Mouse (Mus musculus) MEL (cell line): Measurements from ENCODE around the gene Mtmr10.

Experiments
- CTCF ChIP-seq, 3 experiments: IDR thresholded peaks in 2 of 3; conservative IDR thresholded peaks in 1 of 3; 2 replicates each; pipeline ENCODE4 v1.5.1; 2011 to 2012; ENCODE audit warnings: low read length in 3 of 3, low read depth in 2 of 3, mild to moderate bottlenecking in 2 of 3, improper control_type of control experiment in 1 of 3, inconsistent platforms in 1 of 3, mixed read lengths in 1 of 3, moderate library complexity in 1 of 3; ENCODE audit not compliant: control insufficient read depth in 1 of 3, insufficient read depth in 1 of 3, poor library complexity in 1 of 3, severe bottlenecking in 1 of 3
- MAFK ChIP-seq: IDR thresholded peaks from 2 replicates; pipeline ENCODE4 v1.6.1; 2011; ENCODE audit warnings: low read depth, mild to moderate bottlenecking, low read length, improper control_type of control experiment, borderline replicate concordance
- MAZ ChIP-seq: IDR thresholded peaks from 2 replicates; pipeline ENCODE4 v1.6.1; 2012; ENCODE audit warnings: low read depth, mild to moderate bottlenecking, inconsistent platforms, low read length, improper control_type of control experiment
- MYB ChIP-seq: IDR thresholded peaks from 2 replicates; pipeline ENCODE4 v1.6.1; 2011; ENCODE audit warnings: mild to moderate bottlenecking, low read depth, low read length, improper control_type of control experiment
- NELFE ChIP-seq: IDR thresholded peaks from 2 replicates; pipeline ENCODE4 v1.6.1; 2011; ENCODE audit warnings: low read depth, low read length, improper control_type of control experiment
- POLR2A ChIP-seq, 2 experiments: IDR thresholded peaks; 2 replicates each; pipeline ENCODE4 v1.6.1; 2011 to 2012; ENCODE audit warnings: low read length in 2 of 2, mild to moderate bottlenecking in 2 of 2, control low read depth in 1 of 2, improper control_type of control experiment in 1 of 2, low read depth in 1 of 2, moderate library complexity in 1 of 2; ENCODE audit not compliant: control insufficient read depth in 1 of 2, insufficient read depth in 1 of 2, poor library complexity in 1 of 2
- POLR2AphosphoS5 ChIP-seq: IDR thresholded peaks from 2 replicates; pipeline ENCODE4 v1.6.1; 2012; ENCODE audit warnings: low read depth, borderline replicate concordance, mild to moderate bottlenecking, inconsistent platforms, low read length, moderate library complexity, mixed read lengths
- SMC3 ChIP-seq: IDR thresholded peaks from 2 replicates; pipeline ENCODE4 v1.6.1; 2011; ENCODE audit warnings: low read depth, low read length, improper control_type of control experiment

DNA sequence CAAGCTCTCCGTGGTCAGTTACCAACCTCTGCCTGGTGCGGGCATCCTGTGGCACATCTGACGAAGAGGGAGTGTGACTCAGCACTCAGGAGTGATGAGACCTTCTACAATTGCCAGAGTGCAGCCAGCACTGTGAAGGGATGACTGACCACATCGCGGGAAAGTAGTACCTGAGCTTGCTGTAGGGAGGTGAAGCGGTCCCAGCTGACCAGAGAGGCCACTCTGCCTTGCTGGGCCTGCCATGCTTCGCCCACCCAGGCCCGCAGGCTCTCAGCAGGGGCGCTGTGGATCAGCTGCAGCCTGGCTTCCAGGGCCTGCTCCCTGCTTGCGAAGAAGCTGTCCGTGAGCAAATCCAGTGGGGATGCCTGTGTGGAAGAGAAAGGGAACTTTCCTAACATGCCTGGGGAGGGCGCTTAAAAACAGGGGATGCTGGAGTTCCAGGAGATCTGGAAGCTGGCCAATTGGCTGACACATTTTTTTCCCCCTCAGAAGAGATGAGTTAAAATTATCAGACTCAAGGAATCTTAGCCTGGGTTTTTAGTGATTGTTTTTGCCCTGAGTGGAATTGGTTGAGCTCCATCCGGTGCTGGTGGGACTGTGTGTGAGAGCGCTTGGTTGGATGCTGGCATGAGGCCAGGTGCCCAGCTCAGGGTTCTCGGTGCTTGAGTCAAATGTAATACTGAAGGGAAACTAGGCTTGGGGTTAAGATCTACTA, 61.9 kb downstream of the Mtmr10 start:
- TF ChIP-seq POLR2AphosphoS5 (no peak), NELFE (no peak), MAZ (no peak), SMC3 (no peak), MAFK (no peak), POLR2A (IDR thresholded peaks at IDR 0.05; ENCODE audit: control insufficient read depth in 1 of 2, insufficient read depth in 1 of 2, low read depth in 1 of 2, low read length in 2 of 2, poor library complexity in 1 of 2) (no peak), MYB (no peak), CTCF (IDR thresholded peaks at IDR 0.05 in 2 of 3, conservative IDR thresholded peaks at IDR 0.05 in 1 of 3; ENCODE audit: control insufficient read depth in 1 of 3, insufficient read depth in 1 of 3, low read depth in 2 of 3, low read length in 3 of 3, poor library complexity in 1 of 3, severe bottlenecking in 1 of 3) (no peak)
